Mouse (Mus musculus) stomach, embryonic 16.5 days (tissue): ENCODE results near the gene Cdc14b. TPM values are rescaled to one million over a fixed set of nuclear protein-coding genes. Genes with fewer than 3 reads are reported as not detected.

Experiments used
- ATAC-seq: fragments of 200-750 bp; cut with Nextera tagmentation; 2 replicates; pipeline ENCODE4 v1.8.0; 2017; ENCODE audit warnings: moderate number of reproducible peaks, moderate TSS enrichment; ENCODE audit not compliant: insufficient read depth, low FRiP score
- H3K27ac ChIP-seq: fragments of 300-500 bp; sonication (generic); 2 replicates; pipeline ENCODE4 v1.5.1; 2014; ENCODE audit warnings: low read length
- H3K27me3 ChIP-seq: fragments of 300-500 bp; sonication (generic); 2 replicates; pipeline ENCODE4 v1.6.1; 2014; ENCODE audit warnings: low read length, control low read depth, mixed read lengths; ENCODE audit not compliant: control insufficient read depth, insufficient read depth
- H3K36me3 ChIP-seq: fragments of 300-500 bp; sonication (generic); 2 replicates; pipeline ENCODE4 v1.6.1; 2014; ENCODE audit warnings: low read length; ENCODE audit not compliant: control insufficient read depth, insufficient read depth
- H3K4me1 ChIP-seq: fragments of 300-500 bp; sonication (generic); 2 replicates; pipeline ENCODE4 v1.6.1; 2014; ENCODE audit warnings: low read length, control low read depth, mixed read lengths; ENCODE audit not compliant: control insufficient read depth, insufficient read depth
- H3K4me2 ChIP-seq: fragments of 300-500 bp; sonication (generic); 2 replicates; pipeline ENCODE4 v1.6.1; 2014; ENCODE audit warnings: low read depth, low read length, mixed read lengths
- H3K4me3 ChIP-seq: fragments of 300-500 bp; sonication (generic); replicated peaks from 2 replicates; pipeline ENCODE4 v1.5.1; 2014; ENCODE audit warnings: mild to moderate bottlenecking, low read length
- H3K9ac ChIP-seq: fragments of 300-500 bp; sonication (generic); 2 replicates; pipeline ENCODE4 v1.6.1; 2014; ENCODE audit warnings: low read length
- H3K9me3 ChIP-seq: fragments of 300-500 bp; sonication (generic); replicated peaks from 2 replicates; pipeline ENCODE4 v1.6.1; 2016; ENCODE audit warnings: low read length, control low read depth; ENCODE audit not compliant: control insufficient read depth
- WGBS: fragments of 180-500 bp; shearing (Covaris S2); extraction: QIAGEN DNeasy Blood & Tissue Kit; methylation state at CpG from one replicate; pipeline ENCODE4 v1.1.7; 2014; 5-methylcytosine and 5-hydroxymethylcytosine counted together
- polyA plus RNA-seq: library from polyadenylated mRNA; unstranded; fragments of >200 nt; fragmentation: Nextera tagmentation; extraction: Ambion mirVana; gene quantifications from 2 replicates; pipeline ENCODE4 v1.2.1, GENCODE M21; 2015

Gene Cdc14b
- polyA plus RNA-seq, 1 experiment from 2014 or later: 25.2 TPM

DNA sequence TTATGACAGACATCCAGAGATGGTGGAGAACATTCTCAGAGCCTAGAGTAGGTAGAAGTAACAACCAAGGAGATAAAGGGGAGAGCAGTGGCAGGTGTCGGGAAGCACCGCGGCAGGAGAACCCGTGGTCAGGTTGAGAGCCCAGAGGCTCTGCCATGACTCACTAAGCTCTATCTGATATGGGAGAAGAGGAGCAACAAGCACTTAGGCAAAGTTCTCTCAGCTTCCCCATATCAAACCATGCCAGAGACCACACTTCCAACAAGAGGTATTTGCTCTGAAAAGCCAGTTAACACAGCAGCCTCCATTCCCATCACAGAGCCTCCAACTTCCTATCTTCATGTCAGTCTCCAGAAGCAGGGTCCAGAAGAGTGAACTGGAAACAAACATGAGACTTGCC, 74.2 kb downstream of the Cdc14b start:
- ATAC-seq: no peak
- no peak overlapping the region for H3K9ac ChIP-seq
- H3K36me3 ChIP-seq: no peaks in the 10 kb centered on the region
- H3K27me3 ChIP-seq: no peaks in the 10 kb centered on the region
- H3K9me3 ChIP-seq: no peaks in the 10 kb centered on the region
- WGBS: 90% methylated on average over 4 of the region's 4 CpGs
- no peak overlapping the region for H3K4me2 ChIP-seq
- H3K4me3 ChIP-seq: no peak overlapping the region
- H3K27ac ChIP-seq: no peak overlapping the region
- H3K4me1 ChIP-seq: no peaks in the 10 kb centered on the region

DNA sequence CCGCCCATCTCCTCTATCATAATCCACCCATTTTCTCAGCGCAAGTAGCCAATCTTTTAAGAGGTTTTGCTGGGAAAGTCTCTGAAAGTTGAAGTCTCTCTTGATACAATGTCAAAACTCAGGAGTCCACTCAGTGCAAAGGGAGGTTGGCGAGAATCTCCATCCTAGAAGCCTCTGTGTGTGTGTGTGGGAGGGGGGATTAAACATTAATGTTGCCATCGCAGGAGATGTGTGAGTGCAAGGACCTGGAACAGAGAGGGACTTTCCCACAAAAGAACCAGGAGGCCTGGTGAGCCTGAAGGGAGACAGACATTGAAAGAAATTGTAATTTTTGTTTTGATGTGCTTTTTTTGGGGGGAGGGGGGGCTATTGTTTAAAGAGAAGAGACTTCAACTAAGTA, 76.8 kb downstream of the Cdc14b start:
- Histone ChIP-seq H3K27me3 (no peaks in the 10 kb centered on the region), H3K9ac (no peak overlapping the region), H3K27ac (no peak overlapping the region), H3K4me1 (no peaks in the 10 kb centered on the region), H3K9me3 (no peaks in the 10 kb centered on the region), H3K4me3 (no peak overlapping the region), H3K4me2 (no peak overlapping the region), H3K36me3 (no peaks in the 10 kb centered on the region)
- ATAC-seq: no peak
- WGBS: 91% methylated on average over 4 of the region's 4 CpGs

DNA sequence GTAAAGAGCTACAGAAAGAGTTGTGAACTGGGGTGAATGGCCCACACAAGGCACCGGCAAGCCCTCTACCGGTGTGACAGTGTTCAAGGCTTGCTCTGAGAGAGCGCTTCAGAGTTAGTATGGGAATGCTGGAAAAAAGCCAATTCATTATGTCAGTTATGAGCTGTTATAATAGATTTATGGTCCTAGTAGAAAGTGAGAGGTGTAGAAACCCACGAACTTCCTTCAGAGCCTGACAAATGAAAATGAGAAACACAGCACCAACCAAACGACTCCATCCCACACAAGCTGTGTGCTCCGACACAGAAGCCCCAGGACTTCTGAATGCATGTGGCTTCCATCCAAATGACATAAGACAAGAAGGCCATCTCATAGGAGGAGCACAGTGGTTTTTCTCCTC, 77.2 kb downstream of the Cdc14b start:
- Histone ChIP-seq H3K9me3 (no peaks in the 10 kb centered on the region), H3K27ac (no peak overlapping the region), H3K4me1 (no peaks in the 10 kb centered on the region), H3K27me3 (no peaks in the 10 kb centered on the region), H3K9ac (no peak overlapping the region), H3K4me3 (no peak overlapping the region), H3K36me3 (no peaks in the 10 kb centered on the region), H3K4me2 (no peak overlapping the region)
- 69% methylated on average over 6 of the region's 6 CpGs for WGBS
- no peak for ATAC-seq

DNA sequence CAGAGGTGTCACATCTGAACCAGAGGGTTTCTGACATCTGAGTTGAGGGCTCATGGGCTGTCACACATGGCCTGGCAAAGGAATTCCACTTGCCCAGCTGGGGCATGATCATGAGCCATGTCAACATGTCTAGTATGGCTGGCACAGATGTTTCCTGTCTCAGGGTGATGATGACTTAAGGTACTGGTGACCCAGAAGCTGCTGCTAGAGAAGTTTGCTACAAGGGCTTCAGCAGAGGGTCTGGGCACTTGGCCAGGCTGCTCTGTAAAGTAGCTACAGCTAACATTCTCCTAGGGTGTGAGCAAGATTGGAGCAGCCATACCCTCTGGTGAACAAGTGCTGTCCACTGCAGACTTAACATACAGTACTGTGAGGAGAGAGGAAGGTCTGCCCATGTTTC, 88.0 kb downstream of the Cdc14b start:
- Histone ChIP-seq H3K4me1 (no peaks in the 10 kb centered on the region), H3K27ac (no peak overlapping the region), H3K4me3 (no peak overlapping the region), H3K9ac (no peak overlapping the region), H3K27me3 (no peaks in the 10 kb centered on the region), H3K9me3 (no peaks in the 10 kb centered on the region), H3K4me2 (no peak overlapping the region), H3K36me3 (0 out of 2 replicates have a peak, but pooled peaks cover 7% of the 10 kb centered on the region)
- no peak for ATAC-seq

DNA sequence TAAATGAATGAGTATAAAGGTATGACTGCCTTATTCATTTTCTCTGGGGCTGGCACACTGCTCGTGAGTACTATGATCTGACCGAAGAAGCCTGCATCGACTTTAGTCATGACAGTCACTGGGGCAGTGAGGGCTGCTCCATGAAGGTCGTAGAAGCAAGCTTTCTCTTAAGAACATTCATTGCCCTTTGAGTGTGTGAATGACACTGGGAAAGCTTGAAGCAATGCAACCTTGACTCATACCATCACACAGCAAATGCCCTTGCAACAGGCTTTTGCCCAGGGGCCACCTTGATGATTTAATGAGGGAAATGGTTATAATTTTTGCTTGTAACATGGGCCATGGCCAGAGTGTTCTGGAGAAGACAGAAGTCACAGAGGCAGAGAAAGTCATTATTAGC, 88.6 kb downstream of the Cdc14b start:
- H3K4me2 ChIP-seq: no peak overlapping the region
- 0 out of 2 replicates have a peak, but pooled peaks cover 7% of the 10 kb centered on the region for H3K36me3 ChIP-seq
- ATAC-seq: no peak
- H3K9me3 ChIP-seq: no peaks in the 10 kb centered on the region
- 93% methylated on average over 4 of the region's 4 CpGs for WGBS
- no peaks in the 10 kb centered on the region for H3K27me3 ChIP-seq
- no peak overlapping the region for H3K9ac ChIP-seq
- no peaks in the 10 kb centered on the region for H3K4me1 ChIP-seq
- no peak overlapping the region for H3K4me3 ChIP-seq
- no peak overlapping the region for H3K27ac ChIP-seq

DNA sequence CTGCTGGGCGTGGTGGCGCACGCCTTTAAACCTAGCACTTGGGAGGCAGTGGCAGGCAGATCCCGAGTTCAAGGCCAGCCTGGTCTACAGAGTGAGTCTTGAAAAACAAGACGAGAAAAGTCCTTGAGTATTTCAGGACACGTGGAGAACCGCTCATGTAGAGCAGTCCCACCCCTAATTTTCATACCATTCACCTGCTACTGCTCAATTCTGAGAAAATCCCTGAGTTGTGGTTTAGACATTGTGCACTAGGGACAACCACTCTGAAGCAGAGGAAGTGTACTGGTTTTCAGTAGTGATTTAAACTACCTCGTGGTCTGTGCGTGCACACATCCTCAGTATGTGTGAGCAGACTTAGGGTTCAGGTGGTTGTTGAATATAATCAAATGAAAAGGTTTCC, 89.5 kb downstream of the Cdc14b start:
- Histone ChIP-seq H3K9me3 (no peaks in the 10 kb centered on the region), H3K36me3 (0 out of 2 replicates have a peak, but pooled peaks cover 7% of the 10 kb centered on the region), H3K4me2 (no peak overlapping the region), H3K4me1 (no peaks in the 10 kb centered on the region), H3K9ac (no peak overlapping the region), H3K27me3 (no peaks in the 10 kb centered on the region), H3K27ac (no peak overlapping the region), H3K4me3 (no peak overlapping the region)
- 91% methylated on average over 9 of the region's 9 CpGs for WGBS
- ATAC-seq: no peak

DNA sequence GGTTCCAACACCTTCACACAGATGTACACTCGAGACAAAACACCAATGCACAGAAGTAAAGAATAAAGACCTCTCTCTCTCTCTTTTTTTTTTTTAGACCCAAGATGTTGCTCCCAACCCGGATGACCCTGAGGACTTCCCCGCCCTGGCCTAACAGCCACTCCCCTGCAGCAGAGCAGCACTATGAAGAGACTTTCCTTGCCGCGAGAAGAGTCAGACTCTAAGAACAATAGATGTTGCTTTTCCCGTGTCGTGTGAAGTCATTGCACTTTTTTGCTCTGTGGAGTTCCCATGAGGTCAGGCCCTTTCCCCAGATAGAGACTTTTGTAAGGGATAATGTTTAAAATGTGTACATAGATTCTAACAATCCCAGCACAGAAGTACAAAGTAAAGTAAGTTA, 89.9 kb downstream of the Cdc14b start:
- H3K27me3 ChIP-seq: no peaks in the 10 kb centered on the region
- H3K9me3 ChIP-seq: no peaks in the 10 kb centered on the region
- WGBS: 69% methylated on average over 7 of the region's 7 CpGs
- H3K4me2 ChIP-seq: no peak overlapping the region
- no peak for ATAC-seq
- H3K36me3 ChIP-seq: 0 out of 2 replicates have a peak, but pooled peaks cover 7% of the 10 kb centered on the region
- no peak overlapping the region for H3K4me3 ChIP-seq
- no peak overlapping the region for H3K9ac ChIP-seq
- no peak overlapping the region for H3K27ac ChIP-seq
- no peaks in the 10 kb centered on the region for H3K4me1 ChIP-seq

DNA sequence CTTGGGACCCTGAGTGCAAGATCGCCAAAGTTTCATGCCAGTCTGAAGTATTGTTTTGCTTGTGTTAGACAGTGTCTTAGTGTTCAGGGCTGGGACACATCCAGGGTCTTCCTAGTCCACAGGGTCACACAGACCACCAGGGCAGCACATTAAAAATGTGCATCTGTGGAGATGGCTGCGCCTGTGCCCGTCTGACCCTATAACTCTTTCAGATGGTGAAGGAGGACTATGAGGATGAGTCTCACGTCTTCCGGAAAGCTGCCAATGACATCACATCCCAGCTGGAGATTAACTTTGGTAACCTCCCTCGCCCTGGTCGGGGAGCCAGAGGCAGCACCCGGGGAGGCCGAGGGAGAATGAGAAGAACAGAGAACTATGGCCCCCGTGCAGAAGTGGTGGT, 90.7 kb downstream of the Cdc14b start:
- no peaks in the 10 kb centered on the region for H3K9me3 ChIP-seq
- H3K4me3 ChIP-seq: no peak overlapping the region
- no peak overlapping the region for H3K4me2 ChIP-seq
- no peak overlapping the region for H3K9ac ChIP-seq
- 77% methylated on average over 10 of the region's 10 CpGs for WGBS
- H3K4me1 ChIP-seq: no peaks in the 10 kb centered on the region
- no peaks in the 10 kb centered on the region for H3K27me3 ChIP-seq
- 0 out of 2 replicates have a peak, but pooled peaks cover 7% of the 10 kb centered on the region for H3K36me3 ChIP-seq
- ATAC-seq: no peak
- no peak overlapping the region for H3K27ac ChIP-seq

DNA sequence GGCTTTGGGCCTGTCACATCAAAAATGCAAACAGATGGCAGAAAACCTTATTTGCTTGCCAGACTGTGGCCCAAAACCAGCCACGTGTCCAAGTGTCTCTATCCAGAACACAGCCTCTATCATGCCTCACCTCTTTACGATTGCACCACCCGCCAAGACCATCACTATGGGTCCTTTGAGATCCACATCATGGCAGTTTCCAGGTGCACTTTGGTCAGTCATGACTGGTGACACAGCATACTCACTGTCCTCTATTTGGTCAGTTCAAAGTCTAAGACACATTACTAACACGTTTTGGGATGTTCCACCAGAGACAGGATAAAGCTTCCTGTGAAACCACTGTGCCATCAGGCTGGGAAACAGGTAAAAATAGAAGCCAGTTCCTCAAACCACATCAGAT, 91.5 kb downstream of the Cdc14b start:
- H3K4me1 ChIP-seq: no peaks in the 10 kb centered on the region
- H3K36me3 ChIP-seq: 0 out of 2 replicates have a peak, but pooled peaks cover 7% of the 10 kb centered on the region
- no peaks in the 10 kb centered on the region for H3K27me3 ChIP-seq

DNA sequence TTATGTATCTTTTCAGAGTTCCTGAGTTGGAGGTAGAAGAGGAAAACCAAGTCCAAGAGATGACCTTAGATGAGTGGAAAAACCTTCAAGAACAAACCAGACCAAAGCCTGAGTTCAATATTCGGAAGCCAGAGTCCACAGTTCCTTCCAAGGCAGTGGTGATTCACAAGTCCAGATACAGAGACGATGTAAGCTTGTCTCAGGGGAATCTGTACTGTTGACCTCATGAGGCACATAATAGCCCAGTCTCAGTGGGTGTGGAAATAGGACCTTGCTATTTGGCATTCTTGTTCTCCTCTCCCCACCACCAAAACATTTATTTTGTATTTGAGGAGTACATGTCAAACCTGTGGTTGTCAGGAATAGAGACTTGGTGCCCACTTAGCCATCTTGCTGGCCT, 93.0 kb downstream of the Cdc14b start:
- H3K4me2 ChIP-seq: no peak overlapping the region
- H3K27ac ChIP-seq: no peak overlapping the region
- H3K4me1 ChIP-seq: no peaks in the 10 kb centered on the region
- H3K9me3 ChIP-seq: no peaks in the 10 kb centered on the region
- peaks cover 6% of the 10 kb centered on the region; the same call in 1 of the 2 replicates for H3K36me3 ChIP-seq
- no peak overlapping the region for H3K4me3 ChIP-seq
- WGBS: 75% methylated on average over 2 of the region's 2 CpGs
- H3K9ac ChIP-seq: no peak overlapping the region
- no peak for ATAC-seq
- H3K27me3 ChIP-seq: no peaks in the 10 kb centered on the region

More for the DNA sequence above, 91.5 kb downstream of the Cdc14b start:
- Histone ChIP-seq H3K27ac (no peak overlapping the region), H3K4me3 (no peak overlapping the region), H3K9me3 (no peaks in the 10 kb centered on the region), H3K9ac (no peak overlapping the region), H3K4me2 (no peak overlapping the region)
- ATAC-seq: no peak
- 78% methylated on average over 4 of the region's 4 CpGs for WGBS
